Mouse (Mus musculus) C2C12 (cell line): ENCODE data around the gene Cul7. TPM values are rescaled to one million over a fixed set of nuclear protein-coding genes. Genes with fewer than 3 reads are reported as not detected.

Experiments used
- H3K27me3 ChIP-seq: one replicate; pipeline ENCODE4 v1.6.1; 2011; ENCODE audit not compliant: control insufficient read depth, insufficient read depth, insufficient read length
- H3K36me3 ChIP-seq: one replicate; pipeline ENCODE4 v1.6.1; 2011; ENCODE audit not compliant: control insufficient read depth, insufficient read depth
- H3K4me3 ChIP-seq: one replicate; pipeline ENCODE4 v1.5.1; 2011; ENCODE audit warnings: mild to moderate bottlenecking, control low read depth; ENCODE audit not compliant: poor library complexity, insufficient read depth, severe bottlenecking
- H3K79me2 ChIP-seq: one replicate; pipeline ENCODE4 v1.6.1; 2011; ENCODE audit not compliant: control insufficient read depth, insufficient read depth
- H3K79me3 ChIP-seq: one replicate; pipeline ENCODE4 v1.6.1; 2011; ENCODE audit warnings: low read depth, control low read depth
- H3ac ChIP-seq: one replicate; pipeline ENCODE3; 2011; ENCODE audit warnings: low read depth; ENCODE audit not compliant: control insufficient read depth, insufficient read length
- CEBPB ChIP-seq: IDR thresholded peaks from one replicate; pipeline ENCODE4 v1.6.1; 2011; ENCODE audit warnings: low read depth, mild to moderate bottlenecking, control low read depth, moderate library complexity
- CTCF ChIP-seq: IDR thresholded peaks from one replicate; pipeline ENCODE4 v1.5.1; 2011; ENCODE audit not compliant: control insufficient read depth, insufficient read depth, insufficient read length
- FOSL1 ChIP-seq: IDR thresholded peaks from one replicate; pipeline ENCODE4 v1.8.0; 2011; ENCODE audit warnings: mild to moderate bottlenecking, low read length; ENCODE audit not compliant: poor library complexity, insufficient read depth, severe bottlenecking
- MAX ChIP-seq: IDR thresholded peaks from one replicate; pipeline ENCODE4 v1.6.1; 2011; ENCODE audit warnings: mild to moderate bottlenecking, control low read depth
- MYOD1 ChIP-seq: IDR thresholded peaks from one replicate; pipeline ENCODE4 v1.6.1; 2011; ENCODE audit warnings: low read depth; ENCODE audit not compliant: control insufficient read depth, insufficient read length
- MYOG ChIP-seq: IDR thresholded peaks from one replicate; pipeline ENCODE4 v1.6.1; 2011; ENCODE audit not compliant: control insufficient read depth, insufficient read length; ENCODE audit errors: extremely low read depth
- USF1 ChIP-seq: IDR thresholded peaks from one replicate; pipeline ENCODE4 v1.6.1; 2011; ENCODE audit warnings: low read depth, mild to moderate bottlenecking, control low read depth, moderate library complexity
- polyA plus RNA-seq: library from polyadenylated mRNA; unstranded; fragments of >200 nt; fragmentation: generic; extraction: Trizol; gene quantifications from one replicate; pipeline ENCODE4 v1.2.1, GENCODE M21; 2012; ENCODE audit warnings: missing spikeins

The Cul7 gene
- polyA plus RNA-seq, 1 experiment = 49.4 TPM

- TF ChIP-seq MAX (no peak), MYOG (no peak), FOSL1 (no peak)
- peaks cover 17% of the 10 kb centered on the region for H3K36me3 ChIP-seq
Observed at GRCm38 (mm10) chr17:46701489-46701888, 51.4 kb downstream of the Cul7 start.

GRCm38 (mm10) chr17:46702100-46702499 lies 52.0 kb downstream of the Cul7 start:
- H3K79me2 ChIP-seq = peaks cover 76% of the 10 kb centered on the region
- peaks cover 48% of the 10 kb centered on the region for H3K79me3 ChIP-seq
- H3K36me3 ChIP-seq = peaks cover 16% of the 10 kb centered on the region
- TF ChIP-seq MAX (no peak), MYOD1 (no peak), USF1 (no peak), CTCF (no peak), CEBPB (no peak), FOSL1 (no peak)
- H3ac ChIP-seq = peak overlapping the region; percentile 6
- no peaks in the 10 kb centered on the region for H3K27me3 ChIP-seq
- no peak overlapping the region for H3K4me3 ChIP-seq

More at GRCm38 (mm10) chr17:46701489-46701888, 51.4 kb downstream of the Cul7 start:
- no peaks in the 10 kb centered on the region for H3K27me3 ChIP-seq
- peaks cover 82% of the 10 kb centered on the region for H3K79me2 ChIP-seq
- H3K4me3 ChIP-seq = no peak overlapping the region
- H3ac ChIP-seq = no peak overlapping the region
- peaks cover 51% of the 10 kb centered on the region for H3K79me3 ChIP-seq

- TF ChIP-seq MYOG (no peak), MAX (no peak), CTCF (no peak), FOSL1 (no peak), MYOD1 (no peak), CEBPB (no peak), USF1 (no peak)
- H3K79me3 ChIP-seq = peaks cover 44% of the 10 kb centered on the region
- H3K79me2 ChIP-seq = peaks cover 72% of the 10 kb centered on the region
- no peak overlapping the region for H3K4me3 ChIP-seq
- peak overlapping the region; percentile 45 for H3ac ChIP-seq
- H3K27me3 ChIP-seq = no peaks in the 10 kb centered on the region
- H3K36me3 ChIP-seq = peaks cover 13% of the 10 kb centered on the region
Observed at GRCm38 (mm10) chr17:46702506-46702905, 52.4 kb downstream of the Cul7 start.

GRCm38 (mm10) chr17:46703971-46704886 lies 54.1 kb downstream of the Cul7 start:
- no peaks in the 10 kb centered on the region for H3K27me3 ChIP-seq
- TF ChIP-seq CEBPB (no peak), FOSL1 (no peak), MAX (no peak), CTCF (no peak), USF1 (no peak), MYOG (no peak), MYOD1 (no peak)
- peak overlapping the region; percentile 95 for H3ac ChIP-seq
- H3K4me3 ChIP-seq = peak overlapping the region; percentile 78
- H3K79me3 ChIP-seq = peaks cover 36% of the 10 kb centered on the region
- H3K36me3 ChIP-seq = peaks cover 13% of the 10 kb centered on the region
- peaks cover 55% of the 10 kb centered on the region for H3K79me2 ChIP-seq

- Histone ChIP-seq H3K36me3 (peaks cover 7% of the 10 kb centered on the region), H3ac (peak within 1 kb of the TSS; percentile 95), H3K4me3 (peak within 1 kb of the TSS; percentile 78), H3K79me2 (peaks cover 45% of the 10 kb centered on the region), H3K27me3 (no peaks in the 10 kb centered on the region), H3K79me3 (peaks cover 32% of the 10 kb centered on the region)
- TF ChIP-seq CEBPB = no peak
- TF ChIP-seq MAX = peak; percentile 5
- no peak for TF ChIP-seq CTCF
- TF ChIP-seq FOSL1 = no peak
- no peak for TF ChIP-seq MYOG
- TF ChIP-seq USF1 = no peak
- TF ChIP-seq MYOD1 = no peak
Observed at GRCm38 (mm10) chr17:46704887-46705835, 55.0 kb downstream of the Cul7 start, which contains the start of gene Ppp2r5d. Gene Ppp2r5d (minus strand): TSS chr17:46705111.
